Mouse (Mus musculus) bone marrow macrophage, adult 2 months (primary cell): Measurements from ENCODE around the gene Capn10. TPM values are rescaled to one million over a fixed set of nuclear protein-coding genes. Genes with fewer than 3 reads are reported as not detected.

Experiments
- H3K27ac ChIP-seq: 2 replicates; pipeline ENCODE4 v1.5.1; 2012; ENCODE audit warnings: low read depth, low read length; ENCODE audit not compliant: insufficient read depth
- H3K4me1 ChIP-seq: 2 replicates; pipeline ENCODE4 v1.6.1; 2012; ENCODE audit warnings: low read length; ENCODE audit not compliant: control insufficient read depth, insufficient read depth
- H3K4me3 ChIP-seq: 2 replicates; pipeline ENCODE4 v1.5.1; 2012; ENCODE audit warnings: mild to moderate bottlenecking, low read length, moderate library complexity; ENCODE audit not compliant: insufficient read depth
- CTCF ChIP-seq: IDR thresholded peaks from 2 replicates; pipeline ENCODE4 v1.5.1; 2012; ENCODE audit warnings: low read depth, mild to moderate bottlenecking, low read length, moderate library complexity
- POLR2A ChIP-seq: IDR thresholded peaks from 2 replicates; pipeline ENCODE4 v1.6.1; 2012; ENCODE audit warnings: mild to moderate bottlenecking, low read depth, low read length, borderline replicate concordance
- polyA plus RNA-seq: library from polyadenylated mRNA; stranded (reverse); fragments of >200 nt; gene quantifications from 2 replicates; pipeline ENCODE4 v1.2.4, GENCODE M21; 2012; ENCODE audit not compliant: missing spikeins, insufficient read depth, insufficient read length

The Capn10 gene
- polyA plus RNA-seq, 1 experiment = 6.8 TPM

GRCm38 (mm10) chr1:92989891-92990290, 55.7 kb downstream of the Capn10 start:
- Histone ChIP-seq H3K4me1 (no peaks in the 10 kb centered on the region), H3K27ac (no peak overlapping the region), H3K4me3 (no peak overlapping the region)
- no peak for TF ChIP-seq CTCF
- no peak for TF ChIP-seq POLR2A

- no peak for TF ChIP-seq POLR2A
- TF ChIP-seq CTCF = no peak
- no peak overlapping the region for H3K4me3 ChIP-seq
- H3K27ac ChIP-seq = no peak overlapping the region
- no peaks in the 10 kb centered on the region for H3K4me1 ChIP-seq
Observed at GRCm38 (mm10) chr1:92992214-92992855, 58.2 kb downstream of the Capn10 start.

GRCm38 (mm10) chr1:92992880-92993279, 58.7 kb downstream of the Capn10 start:
- TF ChIP-seq POLR2A (no peak), CTCF (no peak)
- Histone ChIP-seq H3K4me3 (no peak overlapping the region), H3K27ac (no peak overlapping the region), H3K4me1 (no peaks in the 10 kb centered on the region)

Other genes starting within 250 kb of the Capn10 start
- gene Gpc1, start 102.7 kb upstream of the Capn10 start, polyA plus RNA-seq = 3.6 and 4.2 TPM in 2 replicates
- not detected in 2 replicates for gene Ankmy1, start 31.5 kb upstream of the Capn10 start, polyA plus RNA-seq
- gene Dusp28, start 27.4 kb upstream of the Capn10 start, polyA plus RNA-seq = 5.8 and 6.8 TPM in 2 replicates
- gene Rnpepl1, start 23.6 kb upstream of the Capn10 start, polyA plus RNA-seq = 81.0 and 87.3 TPM in 2 replicates
- 0.62 and 1.4 TPM in 2 replicates for gene Gpr35, start 16.5 kb downstream of the Capn10 start, polyA plus RNA-seq
- not detected in 2 replicates for gene Aqp12, start 72.0 kb downstream of the Capn10 start, polyA plus RNA-seq
- gene Kif1a, start 167.6 kb downstream of the Capn10 start, polyA plus RNA-seq = not detected in 2 replicates
- not detected in 2 replicates for gene Agxt, start 200.9 kb downstream of the Capn10 start, polyA plus RNA-seq
- gene 2310007B03Rik, start 226.6 kb downstream of the Capn10 start, polyA plus RNA-seq = not detected in 2 replicates
- gene Crocc2, start 234.3 kb downstream of the Capn10 start, polyA plus RNA-seq = not detected in 2 replicates